Mouse (Mus musculus): ENCODE results near the gene Pofut2. TPM values are rescaled to one million over a fixed set of nuclear protein-coding genes. Genes with fewer than 3 reads are reported as not detected.

Pofut2 gene
- polyA plus RNA-seq, 1 experiment from 2014 or later = 49.4 TPM

DNA sequence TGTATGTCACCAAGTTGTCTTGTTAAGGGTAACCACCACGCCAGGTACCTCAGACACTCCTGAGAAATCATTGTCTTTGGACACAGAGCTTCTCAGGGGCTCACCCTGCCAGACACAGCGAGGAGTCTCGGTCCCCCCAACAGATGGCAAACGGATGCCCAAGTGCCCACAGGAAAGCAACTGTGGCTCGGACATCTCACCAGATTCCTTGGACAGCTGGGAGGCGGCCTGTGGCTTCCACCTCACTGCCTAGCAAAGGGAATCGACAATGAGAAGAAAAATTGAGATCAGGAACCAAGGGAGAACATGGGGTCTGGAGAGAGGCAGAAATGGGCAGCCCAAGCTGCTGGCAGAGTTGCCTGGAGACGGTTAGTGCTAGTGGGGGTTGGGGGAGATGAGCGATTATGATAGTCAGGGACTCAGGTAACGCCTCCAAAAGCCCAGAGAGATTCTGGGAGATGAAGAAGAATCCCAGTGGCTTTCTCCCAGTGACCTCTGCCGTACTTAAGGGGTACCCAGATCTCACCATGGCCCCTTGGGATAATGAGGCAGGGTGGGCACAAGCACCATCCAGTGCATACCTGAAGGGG lies 36.0 kb upstream of the Pofut2 start:
- 94% methylated on average over 11 of the region's 11 CpGs for WGBS (ENCODE audit: missing documents)

DNA sequence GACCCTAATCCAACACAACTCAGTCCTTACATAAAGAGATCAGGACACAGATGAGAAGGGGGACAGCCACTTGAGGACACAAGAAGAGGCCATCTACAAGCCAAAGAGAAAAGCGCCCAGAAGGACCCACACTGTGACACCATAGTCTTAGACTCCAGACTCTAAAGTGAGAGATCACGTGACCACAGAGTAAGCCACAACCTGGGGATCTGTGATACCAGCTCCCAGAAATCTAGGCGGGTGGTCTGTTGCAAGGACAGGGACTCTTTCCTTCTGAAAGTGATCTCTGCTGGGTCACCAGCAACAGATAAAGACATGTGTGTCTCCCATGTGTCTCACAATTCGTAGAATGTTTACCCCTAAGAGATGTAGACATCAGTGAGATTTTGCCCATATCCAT lies 34.6 kb upstream of the Pofut2 start:
- WGBS (ENCODE audit: missing documents) = 96% methylated on average over 4 of the region's 4 CpGs
- no peak overlapping the region for H3K4me3 ChIP-seq (ENCODE audit: inconsistent target)
- H3K27ac ChIP-seq = no peak overlapping the region
- H3K79me2 ChIP-seq (ENCODE audit: inconsistent target) = no peaks in the 10 kb centered on the region
- no peaks in the 10 kb centered on the region for H3K36me3 ChIP-seq (ENCODE audit: inconsistent target)

More for the DNA sequence above, 36.0 kb upstream of the Pofut2 start:
- Histone ChIP-seq H3K27ac (no peak overlapping the region), H3K79me2 (ENCODE audit: inconsistent target) (no peaks in the 10 kb centered on the region), H3K4me3 (ENCODE audit: inconsistent target) (no peak overlapping the region), H3K36me3 (ENCODE audit: inconsistent target) (no peaks in the 10 kb centered on the region)

DNA sequence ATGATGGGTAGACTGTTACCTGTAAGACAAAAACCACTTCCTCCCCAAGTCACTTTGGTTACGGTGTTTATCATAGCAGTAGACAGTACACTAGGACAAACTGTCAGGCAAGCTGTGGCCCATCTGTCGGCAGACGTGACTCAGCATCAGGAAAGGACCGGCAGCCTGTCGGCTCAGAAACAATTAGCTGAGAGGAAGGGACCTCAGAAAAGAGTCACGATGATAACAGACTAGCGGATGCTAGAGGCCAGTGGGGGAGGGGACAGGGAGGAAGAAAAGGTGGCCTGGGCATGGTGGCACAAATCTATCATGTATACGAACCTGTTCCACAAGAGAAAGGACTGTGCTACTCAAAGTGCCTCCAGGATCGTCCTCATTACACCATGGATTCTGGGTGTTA lies 33.6 kb upstream of the Pofut2 start:
- Histone ChIP-seq H3K27ac (no peak overlapping the region), H3K79me2 (ENCODE audit: inconsistent target) (no peaks in the 10 kb centered on the region), H3K4me3 (ENCODE audit: inconsistent target) (no peak overlapping the region), H3K36me3 (ENCODE audit: inconsistent target) (no peaks in the 10 kb centered on the region)
- 14% methylated on average over 9 of the region's 9 CpGs for WGBS (ENCODE audit: missing documents)

DNA sequence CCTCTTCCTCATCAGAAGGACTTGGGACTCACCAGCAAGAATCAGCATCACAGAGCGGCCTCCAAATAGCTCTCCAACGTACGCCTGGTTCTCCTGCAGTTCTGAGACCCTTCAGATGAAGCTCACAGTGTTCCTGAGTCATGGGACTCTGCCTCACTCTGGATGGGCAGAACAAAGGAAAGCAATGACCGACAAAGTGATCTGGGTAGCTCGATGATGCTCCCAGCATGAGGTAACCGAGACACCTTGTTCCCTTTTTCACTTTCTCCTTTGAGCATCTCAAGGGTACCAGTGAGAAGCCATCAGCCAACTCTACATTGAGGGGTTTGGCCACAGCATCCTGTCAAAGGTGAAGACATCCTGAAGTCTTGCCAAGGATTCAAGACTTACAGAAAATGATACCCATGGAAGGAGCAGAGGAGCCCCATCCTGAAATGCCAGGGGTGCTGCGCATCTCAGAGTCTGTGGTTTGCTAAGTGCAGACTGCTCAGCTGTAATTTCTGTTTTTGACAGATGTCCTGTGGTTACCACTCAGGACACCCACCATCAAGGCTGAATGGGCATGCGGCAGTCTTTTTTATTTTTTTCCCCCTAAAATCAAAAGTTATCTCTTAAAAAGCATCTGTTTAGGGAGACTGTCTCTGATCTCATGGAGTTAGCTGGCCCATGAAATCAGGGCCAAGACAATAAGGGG lies 32.9 kb upstream of the Pofut2 start:
- Histone ChIP-seq H3K27ac (no peak overlapping the region), H3K36me3 (ENCODE audit: inconsistent target) (no peaks in the 10 kb centered on the region), H3K79me2 (ENCODE audit: inconsistent target) (no peaks in the 10 kb centered on the region), H3K4me3 (ENCODE audit: inconsistent target) (no peak overlapping the region)
- 46% methylated on average over 8 of the region's 8 CpGs for WGBS (ENCODE audit: missing documents)

DNA sequence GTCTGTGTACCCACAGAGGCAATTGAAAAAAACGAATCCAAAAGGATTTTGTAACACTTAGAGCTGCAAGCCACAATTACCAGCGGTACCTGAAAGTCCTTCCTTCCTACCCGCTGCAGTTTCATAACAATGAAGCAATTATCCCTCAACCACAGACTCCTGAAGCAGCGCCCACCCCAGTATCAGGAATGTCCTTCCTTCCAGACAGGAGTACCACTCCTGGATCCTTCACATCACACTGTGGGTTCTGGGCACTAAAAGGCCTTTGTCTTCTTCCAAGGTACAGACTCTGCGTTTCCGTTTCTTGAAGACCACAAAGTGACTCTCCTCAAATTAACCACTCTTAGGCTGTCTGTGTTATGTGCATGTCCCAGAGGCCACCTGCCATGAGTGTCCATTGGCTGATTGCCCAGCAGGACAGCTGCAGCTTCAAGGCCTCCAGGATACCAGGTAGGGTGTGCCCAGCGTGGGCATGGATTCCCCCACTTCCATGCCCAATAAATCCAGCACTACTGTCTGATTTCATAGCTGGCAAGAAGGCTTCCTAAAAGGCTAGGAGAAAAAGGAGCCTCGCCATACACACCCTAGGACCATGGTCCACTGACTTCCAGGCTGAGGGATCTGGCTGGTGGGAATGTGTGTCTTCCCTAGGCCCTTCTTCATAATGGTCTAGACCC lies 32.2 kb upstream of the Pofut2 start:
- Histone ChIP-seq H3K27ac (no peak overlapping the region), H3K36me3 (ENCODE audit: inconsistent target) (no peaks in the 10 kb centered on the region), H3K79me2 (ENCODE audit: inconsistent target) (no peaks in the 10 kb centered on the region), H3K4me3 (ENCODE audit: inconsistent target) (no peak overlapping the region)
- 53% methylated on average over 8 of the region's 8 CpGs for WGBS (ENCODE audit: missing documents)

DNA sequence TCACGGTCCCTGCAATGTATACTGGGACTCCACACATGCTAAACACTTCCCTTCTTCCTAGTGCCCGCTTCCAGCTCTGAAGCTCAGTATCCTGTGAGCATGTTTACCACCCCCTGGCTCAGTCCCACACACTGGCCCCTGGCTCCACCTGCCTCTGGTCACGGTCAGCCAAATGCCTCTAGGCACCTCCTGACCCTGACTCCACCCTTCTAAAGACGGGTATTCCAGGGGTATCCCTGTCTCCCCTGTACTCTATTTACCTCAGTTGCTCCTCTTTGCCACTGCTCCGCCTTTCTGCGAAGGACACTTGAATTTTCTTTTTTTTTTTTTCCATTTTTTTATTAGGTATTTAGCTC lies 31.7 kb upstream of the Pofut2 start:
- no peaks in the 10 kb centered on the region for H3K79me2 ChIP-seq (ENCODE audit: inconsistent target)
- 79% methylated on average over 3 of the region's 6 CpGs for WGBS (ENCODE audit: missing documents)
- H3K27ac ChIP-seq = no peak overlapping the region
- H3K36me3 ChIP-seq (ENCODE audit: inconsistent target) = no peaks in the 10 kb centered on the region
- H3K4me3 ChIP-seq (ENCODE audit: inconsistent target) = no peak overlapping the region

DNA sequence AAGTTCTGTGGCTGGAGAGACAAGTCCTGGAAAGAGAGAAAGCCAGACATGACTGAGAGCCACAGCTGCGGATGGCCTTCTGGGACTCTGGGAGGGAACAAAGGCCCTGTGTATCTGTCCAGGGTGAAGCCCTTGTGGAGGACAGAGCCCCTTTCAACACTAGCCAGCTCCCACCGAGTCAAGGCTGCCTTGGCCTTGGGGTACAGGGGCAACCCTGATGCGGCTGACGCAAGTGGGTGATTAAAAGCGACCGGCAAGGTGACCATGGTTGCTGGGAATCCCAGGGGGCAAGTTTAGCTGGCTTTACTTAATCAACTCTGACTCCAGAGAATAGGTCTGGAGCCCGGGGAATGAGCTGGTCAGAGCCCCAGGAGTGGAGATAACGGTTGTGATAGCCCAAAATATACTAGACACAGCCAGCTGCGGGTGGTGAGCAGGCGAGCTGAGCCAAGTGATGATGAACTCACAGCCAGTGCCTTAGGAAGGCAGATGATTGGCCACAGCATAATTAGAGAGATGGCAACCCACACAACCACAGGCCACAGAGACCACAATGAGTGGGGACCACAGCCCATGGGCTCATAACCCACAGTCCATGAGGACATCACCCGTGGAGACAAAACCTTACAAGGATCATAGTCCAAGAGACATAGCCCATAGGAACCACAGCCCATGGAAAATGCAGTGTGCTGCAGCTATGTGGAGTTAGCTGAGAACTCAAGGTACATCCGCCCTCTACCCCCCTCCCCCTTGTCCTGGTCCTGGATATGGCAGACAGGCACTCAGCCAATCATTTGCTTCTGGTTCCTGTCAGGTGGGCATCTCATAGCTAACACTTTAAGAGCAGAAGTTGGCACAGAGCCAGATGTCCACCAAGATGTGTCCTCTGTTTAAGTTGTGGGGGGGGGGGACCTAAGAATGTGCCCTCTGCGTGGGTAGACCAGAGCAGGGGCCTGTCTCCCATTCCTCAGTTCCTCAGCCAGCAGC lies 29.1 kb upstream of the Pofut2 start:
- 58% methylated on average over 12 of the region's 13 CpGs for whole genome bisulfite sequencing (ENCODE audit: missing documents)
- no peaks in the 10 kb centered on the region for H3K36me3 ChIP-seq (ENCODE audit: inconsistent target)
- no peak overlapping the region for H3K4me3 ChIP-seq (ENCODE audit: inconsistent target)
- H3K79me2 ChIP-seq (ENCODE audit: inconsistent target) = no peaks in the 10 kb centered on the region
- no peak overlapping the region for H3K27ac ChIP-seq

DNA sequence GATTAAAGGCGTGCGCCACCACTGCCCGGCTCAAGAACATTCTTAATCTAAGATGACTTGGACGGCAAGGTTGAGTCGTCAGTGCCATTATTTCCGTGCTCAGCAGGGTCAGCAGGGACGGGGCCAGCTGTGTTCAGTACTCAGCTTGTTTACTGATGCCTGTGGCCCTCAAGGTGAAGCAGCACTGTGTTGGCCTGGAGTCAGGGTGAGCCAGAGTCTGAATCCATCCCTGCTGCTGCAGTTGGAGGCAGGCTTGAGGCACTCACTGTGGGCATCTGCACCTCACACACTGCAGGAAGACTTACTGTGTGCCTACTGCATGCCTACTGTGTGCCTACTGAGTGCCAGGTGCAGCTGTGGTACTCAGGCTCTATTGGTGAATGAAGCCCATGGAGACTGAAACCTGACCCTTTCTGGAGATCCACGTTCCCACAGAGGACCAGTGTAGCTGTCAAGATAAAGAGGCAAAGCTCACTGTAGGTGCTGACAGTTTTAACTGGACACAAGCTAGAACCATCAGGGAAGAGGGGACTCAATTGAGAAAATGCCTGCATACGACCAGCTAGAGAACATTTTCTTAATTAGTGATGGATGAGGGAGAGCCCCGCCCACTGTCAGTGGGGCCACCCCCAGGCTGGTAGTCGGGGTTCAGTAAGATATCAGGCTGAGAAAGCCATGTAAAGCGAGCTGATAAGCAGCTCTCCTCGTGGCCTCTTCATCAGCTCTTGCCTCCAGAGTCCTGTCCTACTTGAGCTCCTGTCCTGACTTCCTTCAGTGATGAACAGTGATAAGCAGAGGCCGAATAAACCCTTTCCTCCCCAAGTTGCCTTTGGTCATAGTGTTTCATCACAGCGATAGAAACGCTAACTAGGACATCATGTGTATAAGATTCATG lies 26.9 kb upstream of the Pofut2 start:
- Histone ChIP-seq H3K4me3 (ENCODE audit: inconsistent target) (no peak overlapping the region), H3K79me2 (ENCODE audit: inconsistent target) (no peaks in the 10 kb centered on the region), H3K36me3 (ENCODE audit: inconsistent target) (no peaks in the 10 kb centered on the region), H3K27ac (no peak overlapping the region)
- 78% methylated on average over 15 of the region's 16 CpGs for WGBS (ENCODE audit: missing documents)

DNA sequence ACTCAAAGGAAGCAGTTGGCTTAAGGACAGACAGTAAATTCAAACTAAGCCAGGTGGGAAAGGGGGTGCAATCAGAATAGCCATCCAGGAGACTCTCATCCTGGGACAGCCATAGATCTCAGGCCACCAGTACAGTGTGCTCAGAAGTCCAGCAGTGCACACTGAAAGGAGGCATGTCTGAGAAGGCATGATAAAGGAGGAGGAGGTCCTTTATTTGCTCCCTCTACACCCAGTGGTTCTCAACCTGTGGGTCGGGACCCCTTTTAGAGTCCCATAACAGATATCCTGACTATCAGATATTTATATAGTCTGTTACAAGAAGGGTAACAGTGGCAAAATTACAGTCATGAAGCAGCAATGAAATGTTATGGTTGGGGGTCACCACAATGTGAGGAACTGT lies 25.8 kb upstream of the Pofut2 start:
- WGBS (ENCODE audit: missing documents) = 100% methylated on average over 1 of the region's 1 CpGs

DNA sequence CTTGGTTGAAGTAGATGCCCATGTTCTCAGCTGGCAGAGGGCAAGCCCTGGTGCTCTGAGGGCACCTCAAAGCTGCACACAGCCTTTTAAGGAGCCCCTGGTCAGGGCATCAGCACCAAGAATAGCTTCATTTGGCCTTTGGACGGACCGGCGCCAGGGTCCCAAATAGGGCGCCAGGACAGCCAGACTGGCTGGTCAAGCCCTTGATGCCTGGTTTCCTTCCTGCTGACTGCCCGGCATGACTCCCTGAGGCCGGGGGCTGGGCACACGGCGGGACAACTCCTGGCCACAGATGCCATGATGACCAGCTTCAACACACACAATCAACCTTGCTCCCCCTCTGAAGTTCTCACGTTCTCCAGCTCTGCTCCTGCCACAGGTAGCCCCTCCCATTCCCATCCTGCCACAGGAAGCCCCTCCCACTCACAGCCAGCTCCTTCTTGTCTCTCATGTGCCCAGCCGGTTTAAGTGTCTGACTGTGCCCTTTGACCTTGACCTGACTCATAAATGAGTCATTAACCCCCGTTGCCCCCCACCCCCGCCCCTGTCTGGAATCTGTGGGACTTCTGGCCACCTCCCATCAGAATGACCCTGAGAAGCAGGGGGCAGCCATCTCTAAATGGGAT lies 23.9 kb upstream of the Pofut2 start:
- WGBS (ENCODE audit: missing documents) = 80% methylated on average over 12 of the region's 12 CpGs
- no peak overlapping the region for H3K4me3 ChIP-seq (ENCODE audit: inconsistent target)
- no peaks in the 10 kb centered on the region for H3K79me2 ChIP-seq (ENCODE audit: inconsistent target)
- H3K27ac ChIP-seq = no peak overlapping the region
- H3K36me3 ChIP-seq (ENCODE audit: inconsistent target) = no peaks in the 10 kb centered on the region

More for the DNA sequence above, 25.8 kb upstream of the Pofut2 start:
- H3K79me2 ChIP-seq (ENCODE audit: inconsistent target) = no peaks in the 10 kb centered on the region
- H3K36me3 ChIP-seq (ENCODE audit: inconsistent target) = no peaks in the 10 kb centered on the region
- no peak overlapping the region for H3K4me3 ChIP-seq (ENCODE audit: inconsistent target)
- no peak overlapping the region for H3K27ac ChIP-seq

DNA sequence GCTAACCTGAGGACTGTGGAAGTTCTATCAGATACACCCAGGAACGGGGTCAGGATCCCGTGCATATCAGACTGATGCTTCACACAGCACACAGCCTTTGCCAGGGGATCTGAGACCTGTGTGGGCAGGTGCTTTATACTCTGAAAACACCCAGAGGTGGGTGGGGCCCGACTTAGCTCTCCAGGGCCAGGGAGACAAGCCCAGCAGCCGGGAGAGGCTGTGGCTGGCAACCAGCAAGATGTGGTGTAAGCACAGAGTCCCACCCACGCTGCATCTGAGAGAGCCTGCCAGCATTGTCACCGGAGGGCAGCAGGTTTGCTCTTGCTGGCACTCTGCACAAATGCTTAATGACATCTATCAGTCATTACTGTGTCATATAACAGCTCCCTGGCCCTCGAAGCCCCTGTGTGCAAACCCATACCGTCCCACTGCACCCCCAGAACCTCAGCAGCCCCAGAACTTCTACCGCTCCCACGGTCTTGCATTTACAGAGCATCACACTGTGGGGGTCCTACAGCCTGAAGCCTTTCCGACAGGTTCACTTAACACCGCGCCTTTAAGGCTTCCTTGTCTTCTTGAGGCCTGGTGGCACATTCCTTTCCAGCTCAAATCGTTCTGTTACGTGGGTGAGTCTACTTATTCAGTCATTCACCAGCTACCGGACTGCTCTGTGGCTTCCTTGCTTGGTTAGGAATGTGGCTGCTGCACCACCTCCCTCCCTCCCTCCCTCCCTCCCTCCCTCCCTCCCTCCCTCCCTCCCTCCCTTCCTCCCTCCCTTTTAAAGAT lies 21.0 kb upstream of the Pofut2 start:
- no peaks in the 10 kb centered on the region for H3K36me3 ChIP-seq (ENCODE audit: inconsistent target)
- no peak overlapping the region for H3K27ac ChIP-seq
- no peak overlapping the region for H3K4me3 ChIP-seq (ENCODE audit: inconsistent target)
- H3K79me2 ChIP-seq (ENCODE audit: inconsistent target) = no peaks in the 10 kb centered on the region
- 78% methylated on average over 16 of the region's 16 CpGs for WGBS (ENCODE audit: missing documents)

DNA sequence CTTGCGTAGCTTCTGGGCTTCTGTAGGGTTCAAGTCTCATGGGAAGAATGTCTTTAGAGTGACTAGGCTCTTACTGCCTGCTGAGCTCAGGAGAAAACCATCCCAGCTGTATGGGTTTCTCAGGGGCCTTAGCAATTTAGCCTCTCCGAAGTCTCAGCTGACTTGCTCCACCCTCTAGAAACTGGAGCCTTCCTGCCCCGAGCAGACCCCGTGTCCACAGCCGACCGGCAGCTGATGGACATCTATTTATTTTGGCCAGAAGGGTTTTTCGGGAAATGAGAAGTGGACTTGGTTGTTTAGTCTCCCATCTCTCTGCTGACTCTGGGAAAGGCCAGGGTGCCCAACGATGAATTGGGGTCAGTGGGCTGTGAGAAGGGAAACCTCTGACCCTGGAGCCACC lies 18.3 kb upstream of the Pofut2 start:
- H3K4me3 ChIP-seq (ENCODE audit: inconsistent target) = no peak overlapping the region
- H3K36me3 ChIP-seq (ENCODE audit: inconsistent target) = no peaks in the 10 kb centered on the region
- 96% methylated on average over 8 of the region's 8 CpGs for WGBS (ENCODE audit: missing documents)

DNA sequence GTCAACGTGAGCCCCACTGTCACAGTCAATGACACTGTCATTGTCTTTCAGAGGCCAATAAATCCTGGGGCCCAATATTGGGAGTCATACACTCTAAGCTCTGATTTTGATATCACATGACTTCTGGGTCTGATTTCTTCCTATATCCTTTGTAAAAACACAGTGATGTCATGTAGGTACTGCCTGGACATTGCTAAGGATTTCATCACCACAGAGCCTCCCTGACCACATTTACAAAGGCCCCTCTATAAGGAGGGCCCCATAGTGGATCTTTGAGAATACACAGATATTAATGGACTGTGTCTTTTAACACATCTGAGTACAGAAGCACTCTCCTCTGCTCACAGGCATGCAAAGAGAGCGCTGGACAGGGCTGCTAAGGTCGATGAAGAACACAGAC lies 16.6 kb upstream of the Pofut2 start:
- no peaks in the 10 kb centered on the region for H3K79me2 ChIP-seq (ENCODE audit: inconsistent target)
- WGBS (ENCODE audit: missing documents) = 92% methylated on average over 3 of the region's 3 CpGs
- no peaks in the 10 kb centered on the region for H3K36me3 ChIP-seq (ENCODE audit: inconsistent target)
- H3K4me3 ChIP-seq (ENCODE audit: inconsistent target) = no peak overlapping the region
- no peak overlapping the region for H3K27ac ChIP-seq

More for the DNA sequence above, 18.3 kb upstream of the Pofut2 start:
- H3K79me2 ChIP-seq (ENCODE audit: inconsistent target) = no peaks in the 10 kb centered on the region
- H3K27ac ChIP-seq = no peak overlapping the region

Measured in macrophage (primary cell).